Mouse (Mus musculus): ENCODE results near the gene Ncoa3.

Gene Ncoa3

DNA sequence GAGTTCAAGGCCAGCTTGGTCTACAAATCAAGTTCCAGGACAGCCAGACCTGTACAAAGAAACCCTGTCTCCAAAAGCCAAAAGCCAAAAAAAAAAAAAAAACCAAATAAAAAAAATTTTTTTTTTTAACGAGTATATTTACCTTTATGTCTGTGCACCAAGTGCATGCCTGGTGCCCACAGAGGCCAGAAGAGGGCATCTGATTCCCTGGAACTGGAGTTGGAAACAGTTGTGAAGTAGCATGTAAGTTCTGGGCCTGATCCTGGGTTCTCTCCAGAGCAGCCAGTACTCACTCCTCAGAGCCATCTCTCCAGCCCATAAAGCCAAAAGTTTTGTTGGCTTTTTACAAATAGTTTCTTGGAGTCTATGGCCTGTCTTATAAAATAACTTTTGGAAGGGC is 10.6 kb downstream of the Ncoa3 start:
- no peak for DNase-seq

- no peak for DNase-seq
Measured at GRCm38 (mm10) chr2:166007046-166007445, 14.6 kb downstream of the Ncoa3 start.

DNA sequence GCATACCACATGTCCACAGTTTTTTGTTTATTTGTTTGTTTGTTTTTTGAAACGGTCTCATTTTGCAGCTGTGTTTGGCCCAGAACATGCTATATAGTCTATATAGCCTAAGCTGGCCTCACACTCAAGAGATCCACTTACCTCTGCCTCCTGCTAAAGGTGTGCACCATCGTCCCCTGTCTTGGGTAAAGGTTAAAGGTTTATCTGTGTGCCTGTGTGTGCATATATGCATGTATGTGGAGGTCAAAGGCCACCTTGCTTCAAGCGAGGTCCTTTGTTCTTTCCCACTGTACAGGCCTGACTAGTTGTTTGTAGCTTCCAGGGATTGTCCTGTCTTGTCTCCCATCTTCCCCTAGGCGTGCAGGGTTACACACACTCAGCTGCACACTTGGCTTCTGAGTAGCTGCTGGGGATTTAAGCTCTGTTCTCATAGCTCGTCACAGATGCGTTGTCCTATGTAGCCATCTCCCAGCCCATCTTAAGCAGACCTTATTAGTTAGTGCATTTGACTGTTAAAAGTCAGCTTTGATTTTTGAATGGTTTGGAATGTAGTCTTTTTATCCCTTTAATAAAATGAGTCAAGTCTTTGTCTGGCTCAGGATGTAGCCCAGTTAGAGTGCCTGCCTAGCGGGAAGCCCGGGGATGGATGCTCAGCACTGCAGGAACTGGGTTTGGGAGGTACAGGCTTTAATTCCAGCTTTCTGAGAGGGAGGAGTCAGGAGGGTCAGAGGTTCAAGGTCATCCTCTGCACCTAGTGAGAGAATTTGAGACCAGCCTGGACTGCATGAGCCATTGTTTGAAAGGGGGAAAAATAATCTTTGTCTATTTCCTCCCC is 16.3 kb downstream of the Ncoa3 start:
- no peak for DNase-seq

DNA sequence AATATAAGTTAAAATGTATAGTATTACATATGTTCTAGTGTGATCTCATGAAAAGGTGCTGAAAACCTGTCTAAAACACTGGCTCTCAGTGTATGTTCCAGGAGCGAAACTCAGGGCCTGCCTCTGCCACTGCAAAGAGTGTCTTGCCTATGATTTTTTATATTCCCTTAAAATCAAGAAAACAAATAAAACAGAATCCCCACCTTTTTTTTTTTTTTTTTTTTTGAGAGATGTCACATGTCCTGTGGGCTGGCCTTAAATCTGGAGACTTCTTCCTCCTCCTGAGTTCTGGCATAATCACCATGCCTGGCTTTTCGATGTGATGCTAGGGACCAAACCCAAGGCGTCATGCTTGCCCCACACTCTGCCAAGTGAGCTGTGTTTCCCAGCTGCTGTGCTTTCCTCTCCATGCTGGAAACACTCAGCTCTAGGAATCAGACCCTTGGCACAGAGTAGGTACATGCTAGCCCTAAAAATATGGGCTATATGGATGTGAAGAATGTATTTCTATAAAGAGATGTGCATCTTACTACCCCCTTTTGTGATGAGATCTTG is 17.0 kb downstream of the Ncoa3 start:
- DNase-seq: peak; percentile 37

GRCm38 (mm10) chr2:166010321-166010720 is 17.9 kb downstream of the Ncoa3 start:
- DNase-seq: no peak

DNA sequence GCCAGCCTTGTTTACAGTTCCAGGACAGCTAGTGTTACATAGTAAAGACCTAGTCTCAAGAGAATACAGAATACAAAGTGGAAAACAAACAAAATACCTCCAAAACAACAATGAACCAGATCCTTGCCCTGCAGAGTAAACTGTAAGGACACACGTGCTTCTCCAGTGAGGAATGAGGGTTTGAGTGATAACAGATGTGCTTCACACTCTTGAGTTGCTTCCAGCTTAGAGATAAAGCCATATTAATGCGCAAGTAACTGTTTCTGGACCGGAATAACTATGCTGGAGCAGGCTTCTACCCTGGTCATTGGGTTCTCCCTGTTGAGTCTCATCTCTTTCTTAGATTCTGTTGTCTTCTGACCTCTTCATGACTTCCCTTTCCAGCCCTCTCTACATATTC is 19.0 kb downstream of the Ncoa3 start:
- DNase-seq: no peak

GRCm38 (mm10) chr2:166012145-166012544 is 19.7 kb downstream of the Ncoa3 start:
- DNase-seq: no peak

DNA sequence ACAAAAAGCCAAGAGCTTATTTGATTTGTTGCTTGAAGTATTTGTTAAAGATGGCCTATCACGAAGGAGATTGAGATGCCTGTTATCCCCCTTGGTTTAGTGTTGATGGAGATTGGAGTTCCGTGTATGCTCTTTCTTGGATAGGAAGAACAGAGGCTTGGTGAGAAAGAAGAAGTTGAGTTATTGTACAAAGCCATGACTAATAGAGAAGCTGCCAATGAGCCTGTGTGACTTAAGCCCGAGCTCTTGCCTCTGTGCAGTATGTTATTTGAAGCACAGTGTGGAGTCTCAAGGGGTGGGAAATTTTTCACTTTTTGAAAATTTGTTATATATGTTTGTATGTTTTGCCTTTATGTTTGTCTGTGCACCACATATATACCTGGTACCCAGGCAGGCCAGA is 26.3 kb downstream of the Ncoa3 start:
- DNase-seq: no peak

DNA sequence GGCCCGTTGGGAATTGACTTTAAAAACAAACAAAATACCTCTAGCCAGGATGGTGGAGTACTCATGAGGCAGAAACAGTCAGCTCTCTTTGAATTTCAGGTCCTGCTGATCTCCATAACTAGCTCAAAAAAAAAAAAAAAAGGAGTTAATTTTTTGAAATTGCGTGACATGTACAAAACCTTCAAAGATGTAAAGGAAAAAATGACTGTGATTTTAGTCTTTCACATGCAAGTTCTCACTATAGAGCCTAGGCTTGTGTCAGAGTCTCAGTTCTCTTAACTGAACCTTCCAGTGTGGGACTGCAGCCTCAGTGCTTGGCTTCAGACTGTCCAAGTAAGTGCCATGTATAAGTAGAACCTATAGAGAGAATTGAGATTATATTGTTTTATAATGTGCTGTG is 27.6 kb downstream of the Ncoa3 start:
- no peak for DNase-seq

DNA sequence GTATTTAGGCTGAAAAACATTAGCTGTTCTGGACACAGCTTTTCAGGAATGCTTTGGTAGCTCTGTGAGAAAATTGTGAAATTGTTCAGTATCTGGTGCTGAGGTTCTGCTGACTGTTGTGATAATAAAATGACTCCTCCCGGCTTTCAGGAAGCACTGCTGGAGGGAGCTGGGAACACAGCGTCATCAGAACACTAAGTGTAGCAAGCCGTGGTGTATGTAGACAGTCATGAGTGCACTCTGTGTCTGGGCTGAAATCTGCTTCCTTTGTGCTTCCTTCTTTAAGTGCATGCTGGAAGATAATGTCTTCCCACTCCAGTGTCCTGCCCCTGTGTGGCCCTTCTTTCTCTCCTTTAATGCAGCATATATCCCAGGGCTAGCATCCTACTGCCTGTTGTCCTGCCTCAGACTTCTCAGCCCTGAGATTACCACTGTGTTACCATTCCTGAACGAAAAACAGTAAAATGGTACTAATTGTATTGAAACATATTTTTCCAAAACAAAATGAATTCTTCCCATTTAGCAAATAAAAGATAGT is 28.7 kb downstream of the Ncoa3 start:
- DNase-seq: peak; percentile 31

DNA sequence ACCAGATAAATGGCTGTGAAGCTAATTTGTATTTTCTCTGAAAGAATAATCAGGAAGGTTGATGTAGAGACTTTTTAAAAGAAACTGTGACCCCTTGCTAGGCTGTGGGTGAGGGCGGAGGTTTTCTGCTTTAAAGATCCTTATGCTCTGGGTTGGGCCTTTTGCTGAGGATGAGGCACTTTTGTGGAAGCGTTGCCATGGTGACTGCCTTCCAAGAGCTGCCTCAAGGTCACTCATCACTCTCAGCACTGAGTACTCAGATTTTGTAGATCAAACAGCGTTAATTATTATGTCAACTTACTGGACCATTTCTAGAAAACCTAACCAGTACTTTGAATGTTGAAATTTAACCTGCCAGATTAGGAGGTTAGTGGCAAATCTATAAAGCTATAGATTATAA is 29.2 kb downstream of the Ncoa3 start:
- DNase-seq: no peak

DNA sequence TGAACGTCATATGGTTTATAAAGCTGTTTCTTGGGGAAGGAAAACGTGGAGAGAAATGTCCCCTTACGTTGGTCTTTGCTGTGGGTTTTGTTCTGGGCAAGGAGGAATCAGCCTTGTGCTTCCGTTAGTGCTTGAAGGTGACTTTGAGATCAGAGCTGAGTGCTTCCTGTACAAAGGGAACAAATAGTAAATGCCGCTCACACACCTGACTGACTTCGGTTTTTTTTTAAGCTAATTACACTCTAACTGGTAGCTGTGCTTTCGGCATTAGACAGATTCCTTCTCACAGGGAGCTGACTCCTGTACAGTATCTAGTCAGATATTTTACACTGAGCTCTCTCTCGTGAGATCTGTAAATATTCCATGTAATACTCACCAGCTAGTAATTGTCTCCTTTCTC is 29.9 kb downstream of the Ncoa3 start:
- DNase-seq: no peak

GRCm38 (mm10) chr2:166024079-166024478 is 31.6 kb downstream of the Ncoa3 start:
- DNase-seq: no peak

GRCm38 (mm10) chr2:166024621-166025020 is 32.2 kb downstream of the Ncoa3 start:
- DNase-seq: no peak

- no peak for DNase-seq
Measured at GRCm38 (mm10) chr2:166025943-166026342, 33.5 kb downstream of the Ncoa3 start.

DNA sequence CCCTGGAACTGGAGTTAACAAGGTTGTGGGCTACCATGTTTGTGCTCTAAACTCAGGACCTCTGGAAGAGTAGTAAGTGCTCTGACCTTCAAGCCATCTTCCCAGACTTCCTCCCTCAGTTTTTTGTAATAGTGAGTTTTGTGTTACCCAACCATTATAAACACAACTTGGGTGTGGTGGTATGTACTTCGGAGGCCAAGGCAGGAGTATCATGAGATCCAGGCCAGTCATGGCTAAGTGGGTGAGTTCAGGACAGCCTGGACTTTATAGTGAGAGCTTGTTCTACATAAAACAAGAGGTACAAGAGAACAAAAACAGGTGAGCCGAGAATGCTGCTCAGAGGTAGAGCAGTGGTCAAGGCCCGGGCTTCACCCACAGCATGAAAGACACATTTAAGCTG is 35.4 kb downstream of the Ncoa3 start:
- DNase-seq: no peak

DNA sequence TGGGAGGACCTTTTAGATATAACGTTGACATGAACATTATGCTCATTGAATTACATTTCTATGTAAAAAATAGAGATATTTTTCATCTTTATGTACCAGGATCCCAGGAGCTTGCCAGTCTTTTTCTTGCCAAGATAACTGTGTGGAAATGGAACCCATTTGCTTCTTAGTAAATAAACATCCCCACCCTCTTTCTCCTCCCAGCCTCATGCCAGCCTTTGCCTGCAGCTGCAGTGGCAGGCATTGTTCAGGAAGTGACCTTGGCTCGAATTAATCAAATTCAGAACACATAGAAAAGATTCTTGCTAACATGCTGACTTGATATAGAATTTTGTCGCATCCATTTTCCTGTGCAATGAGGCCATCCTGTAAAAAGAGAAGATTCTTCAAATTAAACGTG is 36.8 kb downstream of the Ncoa3 start:
- DNase-seq: no peak

- DNase-seq: peak; percentile 28
Measured at GRCm38 (mm10) chr2:166030256-166030995, 38.0 kb downstream of the Ncoa3 start.

DNA sequence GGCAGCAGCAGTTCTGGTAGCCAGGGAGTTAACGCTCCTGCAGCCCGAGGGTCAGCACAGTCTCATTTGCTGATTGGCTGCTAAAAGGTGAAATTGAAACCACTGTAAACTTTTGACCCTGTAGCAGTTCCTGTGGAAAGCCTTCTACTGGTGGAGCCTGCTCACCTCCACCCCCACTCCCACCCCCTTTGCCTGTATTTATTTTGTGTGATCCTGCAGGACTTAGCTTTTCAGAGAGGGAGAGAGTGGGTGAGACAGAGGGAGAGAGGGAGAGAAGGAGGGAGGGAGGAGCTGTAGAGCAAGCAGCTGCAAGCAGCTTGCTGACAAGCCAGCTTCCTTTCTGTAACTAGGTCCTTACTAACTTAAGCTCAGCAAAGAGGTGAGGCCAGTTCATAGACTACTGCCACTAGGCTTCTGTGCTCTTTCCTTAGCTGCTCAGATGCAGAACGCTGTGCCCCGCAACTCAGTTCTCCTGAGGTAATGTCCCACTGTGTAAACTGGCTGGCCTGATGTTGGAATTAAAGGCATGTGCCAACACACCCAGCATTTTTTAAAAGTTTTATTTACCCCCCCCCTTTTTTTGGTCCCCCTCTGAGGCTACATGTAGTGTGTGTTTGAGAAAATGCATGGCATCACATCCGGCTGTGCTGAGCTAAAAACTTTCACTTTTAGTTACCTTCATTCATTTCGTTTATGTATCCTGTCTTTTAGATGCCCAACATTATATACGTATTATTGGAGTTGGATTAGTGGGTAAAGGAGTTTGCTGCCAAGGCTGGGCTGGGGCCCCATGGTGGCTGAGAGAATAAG is 38.9 kb downstream of the Ncoa3 start:
- peak; percentile 38 for DNase-seq

DNA sequence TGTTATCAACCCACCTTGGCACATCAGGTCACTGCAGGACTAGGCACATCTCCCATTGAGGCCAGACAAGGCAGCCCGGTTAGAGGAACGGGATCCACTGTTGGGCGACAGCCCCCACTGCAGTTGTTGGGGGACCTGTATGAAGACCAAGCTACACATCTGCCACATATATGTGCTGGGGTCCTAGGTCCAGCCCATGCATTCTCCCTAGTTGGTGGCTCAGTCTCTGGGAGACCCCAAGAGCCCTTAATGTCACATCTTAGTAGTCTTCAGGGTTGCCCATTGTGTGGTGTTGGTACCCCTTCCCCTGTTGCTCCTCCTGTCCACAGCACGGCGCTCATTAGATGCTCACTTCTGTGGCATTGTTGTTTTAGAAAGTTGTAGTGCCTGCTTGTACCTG is 40.2 kb downstream of the Ncoa3 start:
- DNase-seq: no peak

GRCm38 (mm10) chr2:166034967-166035490 is 42.6 kb downstream of the Ncoa3 start:
- DNase-seq: no peak

DNA sequence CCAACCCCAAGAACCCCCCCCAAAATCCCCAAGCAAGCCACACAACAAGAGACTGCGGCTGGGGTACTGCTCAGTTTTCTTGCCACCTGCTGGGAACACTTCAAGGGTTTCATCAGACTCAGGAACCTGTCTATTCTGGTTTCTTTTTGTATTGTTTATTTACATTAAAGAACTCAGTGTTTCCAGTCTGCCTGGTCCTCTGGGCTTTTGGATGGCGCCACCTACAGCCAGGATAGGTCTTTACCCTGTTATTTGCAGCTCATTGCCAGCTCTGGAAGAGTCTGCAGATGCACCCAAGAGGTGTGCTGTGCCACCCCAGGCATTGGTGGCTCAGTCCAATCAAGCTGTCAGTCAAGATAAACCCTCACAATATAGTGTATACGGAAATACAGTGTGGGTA is 43.3 kb downstream of the Ncoa3 start:
- DNase-seq: peak; percentile 77

- no peak for DNase-seq
Measured at GRCm38 (mm10) chr2:166039681-166040080, 47.2 kb downstream of the Ncoa3 start.
